Mouse (Mus musculus): ENCODE measurements around the gene Csnk2a1. TPM values are rescaled to one million over a fixed set of nuclear protein-coding genes. Genes with fewer than 3 reads are reported as not detected.
A peak's percentile ranks its signal among the peaks of the same experiment; 100 is the strongest.
"Not testable (repeated sequence)": the region's sequence is repeated elsewhere in the genome, so short reads cannot be mapped to it uniquely, and the experiment has no call there.

Csnk2a1 gene
- total and polyA plus RNA-seq, 3 experiments: 88.5 to 130 TPM; not detected in 1

GRCm38 (mm10) chr2:152288046-152288445, 61.4 kb downstream of the Csnk2a1 start:
- H3K27me3 ChIP-seq (ENCODE audit: control insufficient read depth in 1 of 2, insufficient read depth in 2 of 2, low read length in 2 of 2): no peaks in the 10 kb centered on the region
- no peak overlapping the region for H3K27ac ChIP-seq (ENCODE audit: control insufficient read depth, low read depth, low read length)
- no peaks in the 10 kb centered on the region for H3K4me1 ChIP-seq (ENCODE audit: control insufficient read depth in 1 of 2, insufficient read depth in 2 of 2, low read length in 2 of 2)
- no peaks in the 10 kb centered on the region for H3K9me3 ChIP-seq (replicated peaks; ENCODE audit: insufficient read depth, low read length)
- H3K36me3 ChIP-seq (ENCODE audit: control insufficient read depth in 1 of 2, insufficient read depth in 2 of 2, low read length in 2 of 2): no peaks in the 10 kb centered on the region
- no peaks in the 10 kb centered on the region for H3K79me2 ChIP-seq (ENCODE audit: control insufficient read depth, insufficient read depth, low read length, poor library complexity)
- H3K9ac ChIP-seq (ENCODE audit: control insufficient read depth, low read depth, low read length, poor library complexity, severe bottlenecking): no peak overlapping the region
- DNase-seq (ENCODE audit: low read depth, low spot score): no peak
- no peak for TF ChIP-seq EP300 (IDR thresholded peaks at IDR 0.05; ENCODE audit: low read depth in 1 of 2, low read length in 2 of 2)
- TF ChIP-seq BHLHE40 (IDR thresholded peaks at IDR 0.05; ENCODE audit: borderline replicate concordance, low read depth, low read length): no peak
- TF ChIP-seq TAL1 (IDR thresholded peaks at IDR 0.05; ENCODE audit: low read length): no peak
- no peak for TF ChIP-seq MXI1 (IDR thresholded peaks at IDR 0.05; ENCODE audit: low read depth, low read length)
- no peak for TF ChIP-seq MEF2A (IDR thresholded peaks at IDR 0.05; ENCODE audit: extremely low read depth, insufficient replicate concordance, low read depth, low read length, poor library complexity, severe bottlenecking)
- no peak for TF ChIP-seq ZMIZ1 (IDR thresholded peaks at IDR 0.05; ENCODE audit: low read depth, low read length)
- TF ChIP-seq ZKSCAN1 (IDR thresholded peaks at IDR 0.05; ENCODE audit: low read depth, low read length): no peak
- no peak for TF ChIP-seq CHD1 (IDR thresholded peaks at IDR 0.05; ENCODE audit: low read depth, low read length)
- TF ChIP-seq ZC3H11A (IDR thresholded peaks at IDR 0.05; ENCODE audit: low read depth, low read length): no peak
- no peak for TF ChIP-seq JUND (IDR thresholded peaks at IDR 0.05; ENCODE audit: low read depth, low read length)
- TF ChIP-seq ETS1 (IDR thresholded peaks at IDR 0.05; ENCODE audit: low read depth, low read length): no peak
- TF ChIP-seq CHD2 (IDR thresholded peaks at IDR 0.05; ENCODE audit: low read length): no peak
- TF ChIP-seq UBTF (IDR thresholded peaks at IDR 0.05; ENCODE audit: borderline replicate concordance, insufficient read depth, low read depth, low read length): no peak
- TF ChIP-seq TBP (IDR thresholded peaks at IDR 0.05; ENCODE audit: low read depth, low read length): no peak
- TF ChIP-seq SIN3A (IDR thresholded peaks at IDR 0.05; ENCODE audit: low read length): no peak
- TF ChIP-seq SMC3 (IDR thresholded peaks at IDR 0.05; ENCODE audit: low read depth, low read length): no peak
- no peak for TF ChIP-seq ZNF384 (IDR thresholded peaks at IDR 0.05; ENCODE audit: low read depth, low read length)
- no peak for TF ChIP-seq RAD21 (IDR thresholded peaks at IDR 0.05; ENCODE audit: low read depth, low read length)
- no peak overlapping the region for H3K4me3 ChIP-seq (ENCODE audit: control insufficient read depth in 1 of 2, insufficient read depth in 1 of 2, low read depth in 2 of 2, low read length in 2 of 2)

GRCm38 (mm10) chr2:152289623-152290022, 63.0 kb downstream of the Csnk2a1 start:
- H3K79me2 ChIP-seq (ENCODE audit: control insufficient read depth, insufficient read depth, low read length, poor library complexity); H3K9ac ChIP-seq (ENCODE audit: control insufficient read depth, low read depth, low read length, poor library complexity, severe bottlenecking); H3K27me3 ChIP-seq (ENCODE audit: control insufficient read depth in 1 of 2, insufficient read depth in 2 of 2, low read length in 2 of 2); H3K4me3 ChIP-seq (ENCODE audit: control insufficient read depth in 1 of 2, insufficient read depth in 1 of 2, low read depth in 2 of 2, low read length in 2 of 2); H3K4me1 ChIP-seq (ENCODE audit: control insufficient read depth in 1 of 2, insufficient read depth in 2 of 2, low read length in 2 of 2); H3K36me3 ChIP-seq (ENCODE audit: control insufficient read depth in 1 of 2, insufficient read depth in 2 of 2, low read length in 2 of 2); H3K9me3 ChIP-seq (replicated peaks; ENCODE audit: insufficient read depth, low read length); H3K27ac ChIP-seq (ENCODE audit: control insufficient read depth, low read depth, low read length): not testable (repeated sequence)
- peak; percentile 43 for DNase-seq (ENCODE audit: low read depth, low spot score)
- TF ChIP-seq EP300 (IDR thresholded peaks at IDR 0.05; ENCODE audit: low read depth in 1 of 2, low read length in 2 of 2) (peak in 1 of 2 experiments; percentile 23; a peak in 1 of 4 replicates), TBP (IDR thresholded peaks at IDR 0.05; ENCODE audit: low read depth, low read length) (peak; percentile 93), TCF12 (IDR thresholded peaks at IDR 0.05; ENCODE audit: low read depth, low read length) (peak; percentile 52; the same call in 1 of the 2 replicates), MEF2A (IDR thresholded peaks at IDR 0.05; ENCODE audit: extremely low read depth, insufficient replicate concordance, low read depth, low read length, poor library complexity, severe bottlenecking) (peak; percentile 72; the same call in 1 of the 2 replicates), ETS1 (IDR thresholded peaks at IDR 0.05; ENCODE audit: low read depth, low read length) (peak; percentile 9; the same call in 1 of the 2 replicates), GATA1 (IDR thresholded peaks at IDR 0.05; ENCODE audit: low read depth, low read length) (peak; percentile 33; the same call in 1 of the 2 replicates)

Measured in MEL (cell line).